Mouse (Mus musculus) testis, adult 2 months (tissue): ENCODE data around the gene Cbln3. TPM values are rescaled to one million over a fixed set of nuclear protein-coding genes. Genes with fewer than 3 reads are reported as not detected.

Source experiments
- H3K27ac ChIP-seq: fragments of 200-500 bp; 2 replicates; pipeline ENCODE4 v1.5.1; 2012; ENCODE audit warnings: low read depth, low read length; ENCODE audit not compliant: control insufficient read depth, insufficient read depth
- H3K27me3 ChIP-seq: fragments of 200-500 bp; 2 replicates; pipeline ENCODE4 v1.6.1; 2012; ENCODE audit warnings: mild to moderate bottlenecking, low read length, moderate library complexity; ENCODE audit not compliant: control insufficient read depth, insufficient read depth
- H3K36me3 ChIP-seq: fragments of 200-500 bp; 2 replicates; pipeline ENCODE4 v1.6.1; 2012; ENCODE audit warnings: mild to moderate bottlenecking, low read length; ENCODE audit not compliant: control insufficient read depth, insufficient read depth
- H3K4me1 ChIP-seq: fragments of 200-500 bp; 2 replicates; pipeline ENCODE4 v1.6.1; 2012; ENCODE audit warnings: low read length; ENCODE audit not compliant: control insufficient read depth, insufficient read depth
- H3K4me3 ChIP-seq: fragments of 200-500 bp; 2 replicates; pipeline ENCODE4 v1.5.1; 2012; ENCODE audit warnings: low read depth, mild to moderate bottlenecking, low read length, moderate library complexity, mixed read lengths; ENCODE audit not compliant: control insufficient read depth
- CTCF ChIP-seq: fragments of 200-500 bp; IDR thresholded peaks from 2 replicates; pipeline ENCODE4 v1.5.1; 2012; ENCODE audit warnings: low read depth, mild to moderate bottlenecking, inconsistent platforms, low read length, moderate library complexity; ENCODE audit not compliant: control insufficient read depth, insufficient read depth, insufficient replicate concordance
- POLR2A ChIP-seq: fragments of 200-500 bp; IDR thresholded peaks from 2 replicates; pipeline ENCODE4 v1.6.1; 2012; ENCODE audit warnings: low read depth, mild to moderate bottlenecking, inconsistent platforms, low read length, moderate library complexity; ENCODE audit not compliant: control insufficient read depth
- polyA plus RNA-seq: library from polyadenylated mRNA; depleted of rRNA; stranded (reverse); fragments of >200 nt; gene quantifications from 2 replicates; pipeline ENCODE4 v1.2.3, GENCODE M21; 2012

The Cbln3 gene
- polyA plus RNA-seq, 1 experiment, result 1.1 TPM

GRCm38 (mm10) chr14:55845506-55846294, 38.5 kb downstream of the Cbln3 start:
- no peak overlapping the region for H3K4me3 ChIP-seq
- H3K27ac ChIP-seq, result no peak overlapping the region
- H3K4me1 ChIP-seq, result no peaks in the 10 kb centered on the region
- H3K36me3 ChIP-seq, result no peaks in the 10 kb centered on the region
- no peak for TF ChIP-seq POLR2A
- no peak for TF ChIP-seq CTCF
- no peaks in the 10 kb centered on the region for H3K27me3 ChIP-seq

GRCm38 (mm10) chr14:55842794-55843193, 41.4 kb downstream of the Cbln3 start:
- no peaks in the 10 kb centered on the region for H3K27me3 ChIP-seq
- no peak overlapping the region for H3K4me3 ChIP-seq
- no peaks in the 10 kb centered on the region for H3K4me1 ChIP-seq
- no peaks in the 10 kb centered on the region for H3K36me3 ChIP-seq
- H3K27ac ChIP-seq, result no peak overlapping the region
- TF ChIP-seq POLR2A, result no peak
- TF ChIP-seq CTCF, result no peak

GRCm38 (mm10) chr14:55840853-55841366, 43.3 kb downstream of the Cbln3 start:
- no peaks in the 10 kb centered on the region for H3K36me3 ChIP-seq
- no peak overlapping the region for H3K4me3 ChIP-seq
- H3K27me3 ChIP-seq, result no peaks in the 10 kb centered on the region
- H3K4me1 ChIP-seq, result no peaks in the 10 kb centered on the region
- no peak overlapping the region for H3K27ac ChIP-seq
- TF ChIP-seq CTCF (no peak), POLR2A (no peak)

GRCm38 (mm10) chr14:55838740-55839139, 45.5 kb downstream of the Cbln3 start:
- no peak for TF ChIP-seq CTCF
- TF ChIP-seq POLR2A, result no peak

GRCm38 (mm10) chr14:55838312-55838711, 45.9 kb downstream of the Cbln3 start:
- TF ChIP-seq CTCF (no peak), POLR2A (no peak)
- Histone ChIP-seq H3K4me3 (no peak overlapping the region), H3K36me3 (no peaks in the 10 kb centered on the region), H3K27ac (no peak overlapping the region), H3K4me1 (no peaks in the 10 kb centered on the region), H3K27me3 (no peaks in the 10 kb centered on the region)

More at GRCm38 (mm10) chr14:55838740-55839139, 45.5 kb downstream of the Cbln3 start:
- H3K36me3 ChIP-seq, result no peaks in the 10 kb centered on the region
- H3K4me1 ChIP-seq, result no peaks in the 10 kb centered on the region
- no peak overlapping the region for H3K4me3 ChIP-seq
- H3K27me3 ChIP-seq, result no peaks in the 10 kb centered on the region
- H3K27ac ChIP-seq, result no peak overlapping the region

GRCm38 (mm10) chr14:55834808-55835533, 49.2 kb downstream of the Cbln3 start:
- Histone ChIP-seq H3K4me1 (peaks cover 2% of the 10 kb centered on the region; the same call in 1 of the 2 replicates), H3K27me3 (no peaks in the 10 kb centered on the region; the same call in 1 of the 2 replicates), H3K27ac (no peak overlapping the region), H3K36me3 (no peaks in the 10 kb centered on the region), H3K4me3 (no peak overlapping the region)
- TF ChIP-seq CTCF (no peak), POLR2A (no peak)

GRCm38 (mm10) chr14:55833126-55833525, 51.1 kb downstream of the Cbln3 start:
- no peaks in the 10 kb centered on the region; the same call in 1 of the 2 replicates for H3K27me3 ChIP-seq
- no peak overlapping the region for H3K27ac ChIP-seq
- H3K4me3 ChIP-seq, result no peak overlapping the region
- peaks cover 5% of the 10 kb centered on the region for H3K4me1 ChIP-seq
- H3K36me3 ChIP-seq, result no peaks in the 10 kb centered on the region
- TF ChIP-seq POLR2A, result no peak
- TF ChIP-seq CTCF, result no peak
